Mouse (Mus musculus) kidney, embryonic 16.5 days (tissue): ENCODE data around the gene Tdrd9. TPM values are rescaled to one million over a fixed set of nuclear protein-coding genes. Genes with fewer than 3 reads are reported as not detected.

Experiments
- ATAC-seq: fragments of 200-750 bp; cut with Nextera tagmentation; 2 replicates; pipeline ENCODE4 v1.8.0; 2017; ENCODE audit warnings: moderate TSS enrichment; ENCODE audit not compliant: low FRiP score, low TSS enrichment
- H3K27ac ChIP-seq: fragments of 300-500 bp; sonication (generic); 2 replicates; pipeline ENCODE4 v1.5.1; 2014; ENCODE audit warnings: low read length
- H3K27me3 ChIP-seq: fragments of 300-500 bp; sonication (generic); 2 replicates; pipeline ENCODE4 v1.6.1; 2014; ENCODE audit warnings: low read length, control low read depth, mixed read lengths; ENCODE audit not compliant: insufficient read depth
- H3K36me3 ChIP-seq: fragments of 300-500 bp; sonication (generic); 2 replicates; pipeline ENCODE4 v1.6.1; 2014; ENCODE audit warnings: low read length, control low read depth, mixed read lengths; ENCODE audit not compliant: insufficient read depth
- H3K4me1 ChIP-seq: fragments of 300-500 bp; sonication (generic); 2 replicates; pipeline ENCODE4 v1.6.1; 2014; ENCODE audit warnings: low read length, control low read depth, mixed read lengths; ENCODE audit not compliant: insufficient read depth
- H3K4me2 ChIP-seq: fragments of 300-500 bp; sonication (generic); replicated peaks from 2 replicates; pipeline ENCODE4 v1.6.1; 2014; ENCODE audit warnings: low read depth, low read length
- H3K4me3 ChIP-seq: fragments of 300-500 bp; sonication (generic); 2 replicates; pipeline ENCODE4 v1.5.1; 2014; ENCODE audit warnings: mild to moderate bottlenecking, low read length
- H3K9ac ChIP-seq: fragments of 300-500 bp; sonication (generic); replicated peaks from 2 replicates; pipeline ENCODE4 v1.6.1; 2014; ENCODE audit warnings: low read length
- H3K9me3 ChIP-seq: fragments of 300-500 bp; sonication (generic); 2 replicates; pipeline ENCODE4 v1.6.1; 2016; ENCODE audit warnings: low read length, control low read depth
- WGBS: fragments of 180-500 bp; shearing (Covaris S2); extraction: QIAGEN DNeasy Blood & Tissue Kit; methylation state at CpG from one replicate; pipeline ENCODE4 v1.1.7; 2014; 5-methylcytosine and 5-hydroxymethylcytosine counted together
- polyA plus RNA-seq: library from polyadenylated mRNA; unstranded; fragments of >200 nt; fragmentation: Nextera tagmentation; extraction: Ambion mirVana; gene quantifications from 2 replicates; pipeline ENCODE4 v1.2.1, GENCODE M21; 2015

The Tdrd9 gene
- polyA plus RNA-seq, 1 experiment from 2014 or later = 0.45 TPM

GRCm38 (mm10) chr12:112096733-112097117 is 125.4 kb downstream of the Tdrd9 start:
- Histone ChIP-seq H3K4me3 (no peak overlapping the region), H3K9ac (no peak overlapping the region), H3K36me3 (no peaks in the 10 kb centered on the region), H3K4me2 (no peak overlapping the region), H3K4me1 (no peaks in the 10 kb centered on the region), H3K27ac (no peak overlapping the region), H3K9me3 (no peaks in the 10 kb centered on the region), H3K27me3 (0 out of 2 replicates have a peak, but pooled peaks cover under 1% of the 10 kb centered on the region)
- WGBS = 59% methylated on average over 8 of the region's 8 CpGs
- no peak; the same call in 1 of the 2 replicates for ATAC-seq

GRCm38 (mm10) chr12:112100106-112100505 is 128.7 kb downstream of the Tdrd9 start:
- no peak for ATAC-seq
- Histone ChIP-seq H3K4me3 (no peak overlapping the region), H3K27me3 (no peaks in the 10 kb centered on the region), H3K9ac (no peak overlapping the region), H3K4me2 (no peak overlapping the region), H3K4me1 (no peaks in the 10 kb centered on the region), H3K9me3 (no peaks in the 10 kb centered on the region), H3K27ac (no peak overlapping the region), H3K36me3 (no peaks in the 10 kb centered on the region)
- 71% methylated on average over 4 of the region's 4 CpGs for WGBS

GRCm38 (mm10) chr12:112101045-112101444 is 129.7 kb downstream of the Tdrd9 start:
- Histone ChIP-seq H3K4me1 (no peaks in the 10 kb centered on the region), H3K27me3 (no peaks in the 10 kb centered on the region), H3K36me3 (no peaks in the 10 kb centered on the region), H3K9me3 (no peaks in the 10 kb centered on the region), H3K4me2 (no peak overlapping the region), H3K9ac (no peak overlapping the region), H3K27ac (no peak overlapping the region), H3K4me3 (no peak overlapping the region)
- no peak for ATAC-seq
- 54% methylated on average over 4 of the region's 4 CpGs for WGBS

- 86% methylated on average over 5 of the region's 5 CpGs for WGBS
Measured at GRCm38 (mm10) chr12:112103179-112103578, 131.8 kb downstream of the Tdrd9 start.

GRCm38 (mm10) chr12:112104890-112105289 is 133.5 kb downstream of the Tdrd9 start:
- H3K9me3 ChIP-seq = no peaks in the 10 kb centered on the region
- H3K36me3 ChIP-seq = no peaks in the 10 kb centered on the region
- peaks cover 9% of the 10 kb centered on the region for H3K4me1 ChIP-seq
- 84% methylated on average over 11 of the region's 11 CpGs for WGBS
- no peak overlapping the region for H3K27ac ChIP-seq
- H3K4me3 ChIP-seq = no peak overlapping the region
- no peaks in the 10 kb centered on the region for H3K27me3 ChIP-seq
- H3K4me2 ChIP-seq = no peak overlapping the region
- no peak for ATAC-seq
- no peak overlapping the region for H3K9ac ChIP-seq

More at GRCm38 (mm10) chr12:112103179-112103578, 131.8 kb downstream of the Tdrd9 start:
- peaks cover 9% of the 10 kb centered on the region for H3K4me1 ChIP-seq
- no peak overlapping the region for H3K4me2 ChIP-seq
- ATAC-seq = no peak
- no peak overlapping the region for H3K27ac ChIP-seq
- no peak overlapping the region for H3K4me3 ChIP-seq
- no peaks in the 10 kb centered on the region for H3K9me3 ChIP-seq
- H3K9ac ChIP-seq = no peak overlapping the region
- H3K27me3 ChIP-seq = no peaks in the 10 kb centered on the region
- H3K36me3 ChIP-seq = no peaks in the 10 kb centered on the region

GRCm38 (mm10) chr12:112106541-112106971 is 135.2 kb downstream of the Tdrd9 start, which contains the start of gene Aspg:
Aspg (plus strand) TSS chr12:112106679.
- ATAC-seq = peak; percentile 75
- Histone ChIP-seq H3K36me3 (no peaks in the 10 kb centered on the region), H3K27me3 (no peaks in the 10 kb centered on the region), H3K4me2 (peak within 1 kb of the TSS; percentile 46), H3K4me3 (peak within 1 kb of the TSS; percentile 33), H3K9me3 (no peaks in the 10 kb centered on the region), H3K4me1 (peaks cover 9% of the 10 kb centered on the region), H3K27ac (no peak within 1 kb of the TSS), H3K9ac (no peak within 1 kb of the TSS; the same call in 1 of the 2 replicates)
- WGBS = 2% methylated on average over 14 of the region's 14 CpGs

- Histone ChIP-seq H3K9me3 (no peaks in the 10 kb centered on the region), H3K9ac (no peak overlapping the region), H3K4me3 (no peak overlapping the region), H3K27ac (no peak overlapping the region), H3K36me3 (no peaks in the 10 kb centered on the region), H3K4me1 (peaks cover 9% of the 10 kb centered on the region), H3K4me2 (no peak overlapping the region), H3K27me3 (no peaks in the 10 kb centered on the region)
- 90% methylated on average over 8 of the region's 8 CpGs for WGBS
- ATAC-seq = no peak
Measured at GRCm38 (mm10) chr12:112107685-112108084, 136.3 kb downstream of the Tdrd9 start.

- H3K4me3 ChIP-seq = no peak overlapping the region
- H3K27ac ChIP-seq = no peak overlapping the region
- H3K9me3 ChIP-seq = no peaks in the 10 kb centered on the region
- peaks cover 9% of the 10 kb centered on the region for H3K4me1 ChIP-seq
- 51% methylated on average over 11 of the region's 11 CpGs for WGBS
- ATAC-seq = no peak
- no peak overlapping the region for H3K4me2 ChIP-seq
- H3K36me3 ChIP-seq = no peaks in the 10 kb centered on the region
- H3K27me3 ChIP-seq = no peaks in the 10 kb centered on the region
- H3K9ac ChIP-seq = no peak overlapping the region
Measured at GRCm38 (mm10) chr12:112108696-112109445, 137.5 kb downstream of the Tdrd9 start.

GRCm38 (mm10) chr12:112109701-112110100 is 138.3 kb downstream of the Tdrd9 start:
- Histone ChIP-seq H3K27ac (no peak overlapping the region), H3K4me1 (peaks cover 9% of the 10 kb centered on the region), H3K4me2 (no peak overlapping the region), H3K9me3 (no peaks in the 10 kb centered on the region), H3K27me3 (no peaks in the 10 kb centered on the region), H3K9ac (no peak overlapping the region), H3K4me3 (no peak overlapping the region), H3K36me3 (no peaks in the 10 kb centered on the region)
- 75% methylated on average over 9 of the region's 9 CpGs for whole genome bisulfite sequencing
- ATAC-seq = no peak

- Histone ChIP-seq H3K27ac (no peak overlapping the region), H3K4me2 (no peak overlapping the region), H3K9ac (no peak overlapping the region), H3K4me3 (no peak overlapping the region), H3K4me1 (peaks cover 7% of the 10 kb centered on the region), H3K9me3 (no peaks in the 10 kb centered on the region), H3K27me3 (no peaks in the 10 kb centered on the region), H3K36me3 (no peaks in the 10 kb centered on the region)
- no peak for ATAC-seq
- WGBS = 55% methylated on average over 5 of the region's 5 CpGs
Measured at GRCm38 (mm10) chr12:112111323-112111722, 140.0 kb downstream of the Tdrd9 start.
